Mouse (Mus musculus) frontal cortex, postnatal 14 days (tissue): ENCODE measurements around the gene Dhx30.
"Not testable (repeated sequence)": the region's sequence is repeated elsewhere in the genome, so short reads cannot be mapped to it uniquely, and the experiment has no call there.

ENCODE experiments used
- DNase-seq, 2 experiments: peaks; one replicate each; pipeline ENCODE4 v3.0.0; 2022; ENCODE audit warnings: low spot score in 2 of 2

Gene Dhx30

DNA sequence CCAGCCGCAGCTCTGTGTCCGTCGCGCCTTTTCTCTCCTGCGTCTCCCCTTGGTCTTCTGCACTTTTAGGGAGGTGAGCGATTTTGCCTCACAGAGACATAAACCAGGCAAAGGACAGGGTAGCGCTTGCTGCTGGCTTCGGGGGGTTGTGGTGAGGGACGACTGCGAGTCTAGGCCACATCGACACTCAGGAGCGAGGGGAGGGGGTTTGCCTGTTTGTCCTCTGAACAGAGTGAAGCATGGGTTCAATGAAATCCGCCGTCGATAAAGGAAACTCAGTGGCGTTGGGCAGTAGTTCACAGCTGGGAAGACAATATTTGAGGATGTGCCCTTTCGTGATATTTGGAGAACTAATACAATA lies at the start of gene Dhx30:
Gene Dhx30 (minus strand): TSS at position 52 of the 361 bp plus-strand sequence.
- no peak for DNase-seq

DNA sequence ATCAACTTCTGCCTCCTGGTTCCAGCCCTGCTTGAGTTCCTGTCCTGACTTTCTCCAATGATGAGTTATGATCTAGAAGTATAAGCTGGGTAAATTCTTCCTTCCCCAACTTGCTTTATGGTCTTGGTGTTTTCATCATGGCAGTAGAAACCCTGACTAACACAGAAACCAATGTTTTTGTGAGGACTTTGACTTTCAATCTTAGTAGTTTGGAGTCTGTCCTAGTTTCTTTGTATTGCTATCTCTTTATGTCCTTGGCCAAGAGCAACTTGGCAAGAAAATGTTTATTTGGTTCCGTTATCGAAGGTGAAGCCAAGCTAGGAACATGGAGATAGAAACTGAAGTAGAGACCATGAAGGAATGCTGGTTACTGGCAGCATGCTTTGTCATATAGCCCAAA lies 45.4 kb upstream of the Dhx30 start:
- no peak for DNase-seq

DNA sequence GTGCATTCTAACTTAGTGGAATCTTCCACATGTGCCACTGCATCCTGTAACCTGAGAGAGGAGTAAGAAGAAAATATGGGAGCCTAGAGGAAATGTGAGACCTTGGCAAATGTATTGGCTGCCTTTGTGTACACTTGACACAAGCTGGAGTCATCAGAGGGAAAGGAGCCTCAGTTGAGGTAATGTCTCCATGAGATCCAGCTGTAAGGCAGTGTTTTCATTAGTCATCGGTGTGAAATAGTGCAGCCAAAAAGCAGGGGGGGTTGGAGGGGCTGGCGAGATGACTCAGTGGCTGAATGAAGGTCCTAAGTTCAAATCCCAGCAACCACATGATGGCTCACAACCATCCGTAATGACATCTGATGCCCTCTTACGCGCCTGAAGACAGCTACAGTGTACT lies 44.8 kb upstream of the Dhx30 start:
- no peak for DNase-seq

DNA sequence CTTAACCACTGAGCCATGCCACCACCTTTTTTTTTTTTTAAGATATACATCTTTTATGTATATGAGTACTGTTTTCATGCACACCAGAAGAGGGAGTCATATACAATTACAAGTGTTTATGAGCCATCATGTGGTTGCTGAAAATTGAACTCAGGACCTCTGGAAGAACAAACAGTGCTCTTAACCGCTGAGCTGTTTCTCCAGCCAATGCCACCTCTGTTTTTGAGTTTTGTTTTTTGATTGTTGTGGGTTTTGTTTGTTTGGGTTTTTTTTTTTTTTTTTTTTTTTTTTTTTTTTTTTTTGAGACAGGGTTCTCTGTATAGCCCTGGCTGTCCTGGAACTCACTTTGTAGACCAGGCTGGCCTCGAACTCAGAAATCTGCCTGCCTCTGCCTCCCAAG lies 42.9 kb upstream of the Dhx30 start:
- DNase-seq: not testable (repeated sequence)

DNA sequence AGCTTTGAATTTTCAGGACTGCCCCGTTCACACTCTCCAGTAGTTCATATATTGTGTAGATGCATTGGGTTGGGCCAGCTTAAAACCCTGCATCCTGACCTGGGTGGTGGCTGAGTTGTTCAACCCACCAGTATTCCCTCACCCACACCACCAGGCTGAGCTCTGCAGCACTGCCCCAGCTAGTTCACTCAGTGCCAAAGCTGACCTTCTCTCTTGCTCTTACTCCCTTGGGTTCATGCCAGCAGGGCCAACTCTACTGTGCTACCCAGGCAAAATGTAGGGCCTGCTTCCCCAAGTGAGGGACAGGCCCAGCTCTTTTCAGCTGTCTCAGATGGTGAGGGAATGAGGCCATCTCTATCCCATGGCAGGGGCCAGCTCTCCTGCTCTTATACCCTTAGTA lies 41.4 kb upstream of the Dhx30 start:
- DNase-seq: peak in 1 of 2 experiments; percentile 8

DNA sequence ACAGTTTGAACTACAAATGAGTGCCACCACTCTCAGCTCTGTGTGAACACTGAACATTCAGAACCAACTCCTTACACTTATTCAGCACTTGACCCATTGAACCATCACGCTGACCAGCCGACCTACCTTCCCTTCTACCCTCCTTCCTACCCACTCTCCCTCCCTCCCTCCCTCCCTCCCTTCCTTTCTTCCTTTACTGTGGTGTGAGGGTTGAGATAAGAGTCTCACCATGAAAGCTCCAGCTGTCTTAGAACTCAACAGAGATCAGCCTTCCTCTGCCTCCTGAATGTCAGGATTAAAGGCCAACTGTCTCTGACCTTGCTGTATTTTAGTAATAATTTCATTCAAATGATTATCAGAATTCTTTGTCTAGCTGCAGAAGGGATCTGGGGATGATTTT lies 31.0 kb upstream of the Dhx30 start:
- DNase-seq: no peak

DNA sequence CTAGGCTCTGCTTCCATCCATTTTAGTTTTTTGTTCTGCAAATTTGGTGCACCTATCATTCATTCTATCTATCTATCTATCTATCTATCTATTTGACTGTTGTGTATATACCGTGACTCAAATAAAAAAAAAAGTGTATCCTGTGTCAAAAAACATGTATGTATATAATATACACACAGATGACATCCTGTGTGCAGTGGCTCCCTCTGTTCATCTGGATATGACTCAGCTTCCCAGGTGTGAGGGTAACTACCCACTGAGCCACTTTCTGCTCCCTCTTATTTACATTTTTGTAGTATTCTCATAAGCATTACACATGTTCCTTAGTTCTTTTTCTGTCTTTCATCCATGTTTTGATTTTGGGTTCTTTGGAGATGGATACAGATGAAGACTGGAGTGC lies 24.5 kb upstream of the Dhx30 start:
- no peak for DNase-seq

DNA sequence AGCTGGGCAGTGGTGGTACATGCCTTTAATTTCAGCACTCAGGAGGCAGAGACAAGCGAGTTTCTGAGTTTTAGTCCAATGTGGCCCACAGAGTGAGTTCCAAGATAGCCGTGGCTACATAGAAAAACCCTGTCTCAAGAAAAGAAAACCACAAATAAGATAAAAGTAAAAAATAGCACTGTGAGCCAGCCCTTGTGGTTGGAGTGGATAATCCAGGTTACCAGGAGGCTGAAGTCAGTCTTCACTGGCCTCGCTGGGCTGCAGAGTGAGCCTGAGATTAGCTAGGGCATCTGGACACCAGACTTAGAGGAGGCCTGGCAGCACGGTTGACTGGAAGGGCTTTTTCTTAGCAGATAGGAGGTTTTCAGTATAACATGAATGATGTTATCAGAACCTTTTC lies 21.5 kb upstream of the Dhx30 start:
- DNase-seq: no peak

DNA sequence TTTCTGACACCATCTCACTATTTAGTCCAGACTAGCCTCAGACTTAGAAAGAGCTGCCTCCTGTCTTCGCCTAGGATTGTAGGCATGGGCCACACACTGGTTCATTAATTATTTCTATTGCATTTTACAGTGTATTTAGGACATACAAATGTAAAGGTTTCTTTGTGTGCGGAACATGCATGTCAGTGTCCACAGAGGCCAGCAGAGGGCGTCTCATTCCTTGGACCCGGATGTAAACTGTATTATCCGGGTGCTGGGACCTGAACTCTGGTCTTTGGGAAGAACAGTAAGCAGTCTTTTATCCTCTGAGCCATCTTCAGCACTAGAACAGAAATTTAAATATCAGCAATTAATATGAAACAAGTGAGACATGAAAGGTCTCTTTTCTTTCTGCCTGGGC lies 16.5 kb upstream of the Dhx30 start:
- no peak for DNase-seq

DNA sequence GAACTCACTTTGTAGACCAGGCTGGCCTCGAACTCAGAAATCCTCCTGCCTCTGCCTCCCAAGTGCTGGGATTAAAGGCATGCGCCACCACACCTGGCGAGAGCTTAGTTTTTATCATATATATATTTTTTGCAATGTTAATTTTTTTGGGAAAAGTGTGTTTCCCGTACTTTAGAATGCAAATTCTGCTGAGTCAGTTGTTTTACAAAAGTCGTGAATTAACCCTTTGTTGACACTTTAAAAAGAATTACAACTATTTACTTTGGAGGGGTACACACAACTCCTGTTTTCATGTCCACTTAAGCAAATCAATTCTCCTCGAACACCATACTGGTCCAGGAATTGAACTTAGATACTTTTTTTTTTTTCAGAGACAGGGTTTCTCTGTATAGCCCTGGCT lies 15.3 kb upstream of the Dhx30 start:
- DNase-seq: no peak

DNA sequence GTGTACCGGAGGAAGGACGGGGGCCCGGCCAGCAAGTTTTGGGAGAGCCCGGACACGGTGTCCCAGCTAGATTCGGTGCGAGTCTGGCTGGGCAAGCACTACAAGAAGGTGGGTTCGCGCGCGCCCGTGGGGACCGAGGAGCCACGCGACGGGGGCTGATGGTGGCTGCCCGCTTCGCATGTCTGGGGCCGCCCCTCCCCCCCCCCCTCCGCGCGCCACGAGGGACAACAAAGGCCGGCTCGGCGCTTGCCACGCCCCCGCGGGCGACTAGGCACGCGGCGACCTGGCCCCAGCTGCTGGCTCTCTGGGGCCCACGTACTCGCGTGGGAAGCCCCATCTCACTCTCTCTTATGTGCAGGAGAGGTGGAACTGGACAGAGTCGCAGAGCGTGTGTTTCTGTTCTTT lies 14.6 kb upstream of the Dhx30 start:
- no peak for DNase-seq

DNA sequence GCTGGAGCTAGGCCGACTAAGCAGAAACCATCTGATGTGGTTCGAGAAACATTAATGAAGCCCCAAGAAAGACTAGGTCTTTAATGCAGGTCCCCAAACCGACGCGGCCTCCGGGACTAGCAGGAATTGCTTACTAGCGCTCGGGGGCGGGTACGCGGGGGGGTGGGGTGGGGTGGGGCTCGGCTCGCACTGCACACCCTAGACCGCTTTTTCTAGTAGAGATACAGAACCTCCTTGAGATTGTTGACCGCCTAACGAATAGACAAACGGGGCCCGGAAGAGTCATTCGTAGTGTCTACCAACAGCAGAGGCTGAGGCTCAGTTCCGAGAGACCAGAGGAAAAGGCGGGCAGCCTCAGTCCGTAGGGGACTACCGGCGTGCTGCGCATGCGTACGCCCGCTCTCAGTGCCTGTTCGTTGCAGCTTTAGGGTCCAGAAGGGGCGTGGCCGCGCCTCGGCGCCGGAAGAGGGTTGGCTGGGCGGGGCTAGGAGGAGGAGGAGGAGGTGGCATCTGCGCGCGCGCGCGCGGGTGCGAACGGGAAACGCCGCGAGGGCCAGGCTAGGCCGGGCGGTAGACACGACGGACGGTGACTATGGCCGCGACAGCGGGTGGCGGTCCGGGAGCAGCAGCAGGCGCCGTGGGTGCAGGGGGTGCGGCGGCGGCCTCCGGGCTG lies 14.0 kb upstream of the Dhx30 start:
- DNase-seq: peak; percentile 97 to 99

DNA sequence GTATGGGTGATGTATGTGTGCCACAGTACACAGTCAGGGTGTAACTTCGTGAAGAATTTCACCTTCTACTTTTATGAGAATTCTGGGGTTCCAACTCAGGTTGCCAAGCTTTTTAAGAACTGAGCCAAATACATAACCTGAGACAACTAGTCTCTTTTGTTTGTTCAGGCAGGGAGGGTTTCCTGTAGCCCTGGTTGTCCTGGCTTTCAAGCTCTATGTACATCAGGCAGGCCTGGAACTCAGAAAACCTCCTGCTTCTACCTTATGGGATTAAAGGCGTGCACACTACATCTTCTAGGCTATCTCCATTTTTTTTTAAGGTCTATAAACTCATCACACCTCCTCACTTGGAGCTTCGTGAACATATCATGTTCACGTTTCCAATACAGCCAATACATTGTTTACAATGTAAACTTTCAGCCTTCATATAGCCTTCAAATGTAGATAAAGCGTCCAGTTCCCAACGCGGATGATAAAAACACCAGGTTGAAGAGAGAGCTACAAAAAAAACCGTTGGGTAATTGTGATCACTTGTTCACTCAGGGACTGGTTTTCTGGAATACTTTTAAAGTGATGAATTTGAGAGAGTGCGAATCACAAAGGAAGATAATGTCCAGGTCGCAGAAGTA lies 13.4 kb upstream of the Dhx30 start:
- no peak for DNase-seq

DNA sequence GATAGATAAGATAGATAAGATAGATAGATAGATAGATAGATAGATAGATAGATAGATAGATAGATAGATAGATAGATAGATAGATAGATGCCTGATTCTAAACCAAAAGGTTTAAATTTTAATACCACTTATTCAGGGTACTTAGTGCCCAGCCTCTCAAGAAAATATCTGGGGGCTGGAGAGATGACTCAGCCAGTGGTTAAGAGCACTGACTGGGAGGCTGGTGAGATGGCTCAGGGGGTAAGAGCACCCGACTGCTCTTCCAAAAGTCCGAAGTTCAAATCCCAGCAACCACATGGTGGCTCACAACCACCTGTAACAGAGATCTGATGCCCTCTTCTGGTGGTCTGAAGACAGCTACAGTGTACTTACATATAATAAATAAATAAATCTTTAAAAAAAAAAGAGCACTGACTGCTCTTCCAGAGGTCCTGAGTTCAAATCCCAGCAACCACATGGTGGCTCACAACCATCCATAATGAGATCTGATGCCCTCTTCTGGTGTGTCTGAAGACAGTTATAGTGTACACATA lies 6.4 kb upstream of the Dhx30 start:
- DNase-seq: not testable (repeated sequence)

DNA sequence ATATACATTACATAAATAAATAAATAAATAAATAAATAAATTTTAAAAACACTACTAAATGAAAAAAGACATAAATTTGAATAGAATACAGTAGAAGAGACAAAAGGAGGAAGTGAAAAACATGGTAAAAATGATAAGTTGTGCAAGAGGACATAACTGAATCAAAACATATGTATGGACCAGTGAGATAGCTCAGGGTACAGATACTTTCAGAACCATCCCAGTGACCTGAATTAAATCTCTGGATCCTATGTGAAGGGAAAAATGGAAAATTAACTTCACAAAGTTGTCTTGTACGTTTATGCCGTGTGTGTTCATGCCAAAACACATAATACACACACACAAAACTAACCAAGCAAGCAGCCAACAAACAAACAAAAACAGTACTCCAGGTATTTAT lies 5.7 kb upstream of the Dhx30 start:
- DNase-seq: no peak

DNA sequence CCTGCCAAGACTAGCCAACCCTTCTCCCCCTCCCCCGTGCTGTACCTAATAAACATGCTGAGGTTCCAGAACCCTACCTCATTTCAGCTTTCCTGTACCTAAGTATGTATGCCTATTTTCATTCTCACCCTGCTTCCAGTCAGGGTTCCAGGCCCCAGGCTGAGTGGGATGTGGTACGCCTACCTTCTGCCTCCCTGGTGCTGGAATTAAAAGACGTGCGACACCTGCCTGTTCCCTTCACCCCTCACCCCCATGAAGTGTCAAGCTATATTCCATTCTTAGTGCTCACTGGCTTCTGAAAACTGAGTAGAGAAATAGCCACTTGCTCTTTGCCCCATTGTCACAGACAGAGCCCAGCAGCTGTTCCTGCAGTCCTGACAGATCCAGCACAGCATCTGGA lies 3.8 kb upstream of the Dhx30 start:
- no peak for DNase-seq

DNA sequence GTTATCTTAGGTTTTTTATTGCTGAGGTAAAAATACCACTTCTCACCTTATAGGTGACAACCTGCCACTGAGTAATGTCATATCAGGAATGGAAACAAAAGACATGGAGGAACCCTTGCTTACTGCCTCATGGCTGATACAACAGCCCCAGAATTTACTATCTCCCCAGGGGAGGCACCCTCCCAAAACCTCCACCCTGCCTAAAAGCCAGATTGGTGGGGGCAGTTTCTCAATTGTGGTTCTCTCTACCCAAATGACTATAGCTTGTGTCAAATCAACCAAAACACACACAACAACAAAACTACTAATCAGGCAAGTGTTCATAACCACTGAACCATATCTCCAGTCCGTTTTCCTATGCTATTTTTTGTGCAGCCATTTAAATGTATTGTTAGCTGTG lies 619 bp upstream of the Dhx30 start:
- DNase-seq: no peak

DNA sequence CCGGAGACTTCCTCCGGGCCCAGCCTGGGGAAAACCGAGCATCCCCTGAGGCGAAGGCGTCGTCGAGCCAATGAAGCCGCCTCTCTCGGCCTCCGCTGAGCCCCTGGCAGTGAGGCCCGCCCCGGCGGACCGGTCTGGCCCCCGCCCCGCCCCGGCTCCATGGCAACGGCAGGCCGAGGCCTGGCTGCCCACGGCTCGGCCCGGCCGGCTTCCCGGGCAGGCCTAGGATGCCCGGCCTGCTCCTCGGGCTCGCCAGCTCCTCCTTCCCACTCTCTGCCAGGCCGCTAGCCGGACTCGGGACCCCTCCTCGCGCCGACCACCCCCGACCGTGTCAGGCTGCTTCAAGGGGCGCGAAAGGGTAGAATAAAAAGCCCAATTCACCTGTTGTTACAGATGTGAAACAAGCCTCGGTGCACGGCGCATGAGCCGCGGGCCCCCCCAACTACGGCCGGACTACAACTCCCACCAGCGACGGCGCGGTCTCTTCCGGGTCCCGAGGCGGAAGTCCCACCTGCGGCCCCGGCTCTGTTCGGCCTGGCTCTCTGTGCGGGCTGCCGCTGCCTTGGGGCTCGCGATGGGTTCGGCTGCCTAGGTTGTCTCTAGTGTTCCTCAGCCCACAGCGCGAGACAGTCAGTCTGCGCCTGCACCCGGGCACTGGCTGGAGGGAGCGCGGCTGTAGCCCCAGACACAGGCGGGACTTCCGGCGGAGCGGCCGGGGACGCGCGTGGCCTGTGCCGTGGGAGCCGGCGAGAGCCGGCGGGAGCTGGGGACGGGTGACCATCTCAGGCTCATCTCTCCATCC lies 452 bp downstream of the Dhx30 start, which contains the start of gene Smarcc1:
Gene Smarcc1 (plus strand): TSS at position 732 of the 802 bp plus-strand sequence.
- DNase-seq: peak; percentile 82 to 88

DNA sequence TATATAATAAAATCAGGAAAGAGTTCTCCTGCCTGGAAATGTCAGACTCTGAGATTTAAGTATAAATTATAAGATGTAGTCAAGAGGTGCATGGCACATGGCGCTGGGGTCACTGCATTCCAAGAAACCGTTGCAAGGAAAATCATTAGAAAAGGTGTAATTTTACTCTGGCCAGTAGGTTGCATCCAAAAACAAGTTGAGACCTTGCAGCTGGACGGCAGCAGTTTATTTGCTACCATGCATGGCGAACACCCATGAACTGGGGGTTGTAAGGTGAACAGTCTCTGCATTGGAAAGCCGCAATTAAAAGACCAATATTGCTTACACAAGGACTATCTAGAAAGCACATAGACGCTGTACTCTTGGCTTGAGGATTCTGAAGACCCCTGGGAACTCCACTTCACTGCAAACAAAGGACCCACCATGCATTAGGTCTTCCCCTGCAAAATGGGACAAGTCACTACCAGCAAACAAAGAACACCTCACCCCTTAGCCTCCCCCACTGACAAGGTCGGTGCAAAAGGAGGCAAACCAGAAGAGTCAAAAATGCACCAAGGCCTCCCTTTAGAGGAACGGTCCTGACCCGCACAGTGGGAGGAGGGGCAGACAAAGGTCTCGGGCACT lies 1.2 kb downstream of the Dhx30 start:
- no peak for DNase-seq

DNA sequence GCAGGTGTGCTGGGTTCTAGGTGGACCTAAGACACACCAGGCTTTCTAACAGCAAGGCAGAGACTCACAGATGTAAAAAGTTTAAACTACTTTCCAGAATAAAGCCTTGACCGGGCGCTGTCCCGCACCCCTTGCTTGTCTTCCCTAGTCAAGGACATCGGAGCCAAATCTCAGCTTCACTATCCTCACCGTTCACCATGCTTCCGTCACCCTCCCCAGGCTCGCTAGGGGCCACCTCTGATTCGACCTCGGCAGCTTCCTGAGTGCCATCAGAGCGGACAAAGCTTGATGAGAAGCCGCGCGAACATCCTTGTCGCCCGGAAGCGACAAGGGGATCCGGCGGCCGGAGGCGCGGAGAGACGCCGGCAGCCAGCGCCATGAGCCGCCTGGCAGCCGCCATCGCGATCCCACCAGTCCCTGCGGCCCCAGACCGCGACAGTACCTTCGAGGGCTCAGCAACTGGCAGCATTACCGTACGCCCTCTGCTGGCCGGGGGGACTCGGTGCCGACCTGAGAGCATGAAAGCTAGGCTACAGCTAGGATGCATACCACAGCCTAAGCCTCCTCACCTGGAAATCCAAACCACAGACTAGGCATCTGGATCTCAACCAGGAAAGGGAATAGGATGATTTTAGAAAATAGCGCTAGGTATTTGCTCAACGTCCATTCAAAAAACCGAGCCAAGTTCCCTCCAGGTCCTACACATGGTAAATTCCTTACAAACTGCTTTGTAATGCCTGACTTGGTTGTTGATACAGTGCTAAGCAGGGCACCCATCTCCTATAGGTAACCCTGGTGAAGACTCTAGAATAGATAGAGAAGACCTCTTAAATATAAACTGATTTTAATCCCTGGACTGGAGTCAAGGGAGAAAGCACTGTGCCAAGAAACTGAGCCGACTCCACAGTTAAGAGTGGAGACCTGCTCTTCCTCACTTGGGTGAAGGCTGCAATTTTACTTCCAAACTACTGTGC lies 16.7 kb downstream of the Dhx30 start:
- peak; percentile 81 to 93 for DNase-seq

DNA sequence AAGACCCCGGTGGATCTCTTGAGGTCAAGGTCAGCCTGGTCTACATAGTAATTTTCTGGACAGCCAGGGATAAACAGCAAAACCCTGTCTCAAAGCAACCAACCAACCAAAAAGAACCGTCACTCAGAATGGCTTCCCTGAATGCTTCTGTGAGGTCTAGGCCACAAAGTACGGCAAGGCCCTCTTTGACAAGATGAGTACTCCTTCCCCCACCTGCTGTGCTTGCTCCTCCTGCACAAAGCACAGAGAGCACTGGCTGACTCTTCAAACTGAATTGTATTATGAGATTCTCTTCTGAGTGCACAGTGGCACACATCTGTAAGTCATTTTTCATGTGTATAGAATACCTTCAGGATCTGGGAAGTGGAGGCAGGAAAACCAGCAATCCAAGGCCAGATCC lies 19.8 kb downstream of the Dhx30 start:
- DNase-seq: no peak
